Mouse (Mus musculus): ENCODE measurements at regions not wholly inside any gene's neighbourhood (a gene's known extent, or its start where the extent isn't known, plus 50 kb on each side); places are given as distances from the start of the nearest gene placed in this dataset.
A peak's percentile ranks its signal among the peaks of the same experiment; 100 is the strongest.

DNA sequence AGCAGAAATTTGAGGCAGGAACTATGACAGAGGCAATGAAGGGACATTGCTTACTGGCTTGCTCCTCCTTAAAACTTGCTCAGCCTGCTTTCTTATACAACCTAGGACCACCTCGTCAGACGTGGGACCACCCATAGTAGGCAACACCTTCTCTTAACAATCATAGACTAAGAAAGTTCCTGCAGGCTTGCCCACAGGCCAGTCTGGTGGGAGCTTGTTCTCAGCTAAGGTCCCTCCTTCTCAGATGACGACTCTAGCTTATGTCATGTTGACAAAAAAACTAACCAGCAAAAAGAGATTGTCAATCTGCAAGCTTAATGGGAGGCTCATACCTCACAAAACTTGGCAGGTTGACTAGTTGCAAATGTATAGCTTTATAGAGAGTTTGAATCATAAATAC is 56.5 kb upstream of the Lsm6 start:
- no peak for DNase-seq

DNA sequence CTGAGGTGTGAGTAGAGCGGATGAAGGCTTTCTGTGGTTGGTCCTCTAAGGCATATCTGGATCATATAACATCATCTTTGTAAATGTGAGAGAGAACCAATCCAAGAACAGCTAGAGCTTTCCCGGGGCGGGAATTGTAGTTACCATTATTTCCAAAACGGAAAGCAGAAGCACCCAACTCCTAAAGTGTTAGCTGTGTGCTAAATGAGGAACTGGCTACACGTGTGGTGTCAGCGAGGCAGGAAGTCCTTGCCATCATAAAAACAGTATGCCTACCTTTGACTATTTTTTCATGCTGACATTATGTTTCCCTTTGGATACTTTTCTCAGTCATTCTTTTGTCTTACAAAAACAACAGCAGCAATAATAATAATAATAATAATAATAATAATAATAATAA is 68.8 kb upstream of the Lsm6 start:
- no peak for DNase-seq

DNA sequence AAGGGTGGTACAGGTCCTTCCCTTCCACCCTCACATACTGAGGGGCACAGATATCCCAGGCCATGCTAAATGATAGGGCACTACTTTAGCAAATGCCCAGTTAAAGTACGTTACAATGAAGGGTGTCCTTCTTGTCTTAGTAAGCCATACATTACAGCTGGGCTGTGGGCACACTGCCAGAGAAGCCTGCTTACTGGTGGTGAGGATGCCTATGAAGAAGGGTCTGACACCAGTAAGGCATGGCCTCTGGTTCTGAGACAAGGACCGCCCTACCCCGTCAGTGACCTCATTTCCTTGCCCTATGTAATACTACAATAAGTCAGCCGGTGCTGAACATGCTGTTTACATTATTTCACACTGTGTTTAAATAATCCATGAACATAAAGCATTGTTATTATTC is 69.6 kb upstream of the Lsm6 start:
- DNase-seq = no peak

- peak; percentile 76 for DNase-seq
Observed at GRCm38 (mm10) chr8:78899887-78900286, 78.9 kb upstream of the Lsm6 start.

DNA sequence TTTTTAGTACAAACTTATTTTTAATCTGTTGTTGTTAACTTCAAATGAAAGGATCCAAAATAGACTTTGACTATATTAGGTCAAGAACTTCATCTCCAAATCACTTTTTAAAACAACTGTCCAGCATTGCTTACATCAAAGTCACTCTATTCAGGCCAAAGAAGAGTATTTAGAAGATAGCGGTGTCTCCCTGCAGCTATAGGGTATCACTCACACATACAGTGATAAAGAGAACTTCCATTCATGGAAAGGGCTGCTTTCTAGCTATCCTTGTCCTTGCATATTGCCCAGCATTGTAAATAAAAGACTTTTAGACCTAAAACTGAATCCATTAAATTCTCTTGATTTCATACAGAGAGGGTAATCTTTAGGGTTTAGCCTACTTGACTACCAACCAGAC is 82.1 kb upstream of the Lsm6 start:
- DNase-seq = no peak

DNA sequence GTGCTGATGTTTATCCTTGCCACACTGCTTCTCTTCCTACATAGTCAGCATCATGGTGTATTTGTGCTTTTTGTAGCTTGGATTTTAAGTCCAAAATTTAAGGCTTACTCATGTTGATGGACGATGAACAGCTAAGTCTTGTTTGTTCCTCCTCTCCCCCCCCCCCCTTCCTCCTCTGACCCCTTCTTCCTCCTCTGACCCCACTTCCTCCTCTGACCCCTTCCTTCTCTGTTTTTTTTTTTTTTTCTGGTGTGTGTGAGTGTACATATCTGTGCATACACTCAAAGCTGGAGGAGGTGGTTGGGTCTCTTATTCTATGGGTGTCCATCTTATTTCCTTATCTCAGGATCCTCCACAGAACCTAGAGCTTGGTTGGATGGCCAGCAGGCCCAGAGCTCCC is 87.0 kb upstream of the Lsm6 start:
- DNase-seq = no peak

DNA sequence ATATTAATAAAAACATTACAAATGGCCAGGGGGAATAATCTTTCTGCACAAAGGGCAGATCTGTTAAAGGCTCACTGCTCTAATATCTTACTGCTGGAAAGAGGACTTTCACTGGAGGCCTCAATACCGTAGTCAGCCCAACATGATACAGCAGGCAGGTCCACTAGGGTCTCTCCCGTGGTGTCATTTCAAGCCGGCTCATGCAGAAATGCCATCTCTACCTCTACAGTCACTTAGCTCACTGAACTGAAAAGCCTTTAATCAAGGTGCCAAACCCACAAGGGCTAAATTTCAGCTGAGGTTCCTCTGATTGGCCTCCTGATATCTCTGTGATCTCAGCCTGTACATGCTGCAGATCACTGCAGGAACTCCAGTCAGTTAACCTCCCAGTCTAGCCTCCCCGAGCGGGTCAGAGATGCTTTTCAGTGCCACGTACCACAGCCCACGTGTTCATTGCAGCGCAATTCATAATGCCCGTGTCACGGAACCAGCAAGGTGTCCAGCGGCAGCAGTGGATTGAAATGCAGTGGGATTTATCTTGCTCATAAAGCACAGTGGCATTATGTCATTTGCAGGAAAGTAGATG is 90.4 kb upstream of the Lsm6 start:
- DNase-seq = no peak

- no peak for DNase-seq
Observed at GRCm38 (mm10) chr8:78912470-78912869, 91.5 kb upstream of the Lsm6 start.

- DNase-seq = no peak
Observed at GRCm38 (mm10) chr8:78913823-78914222, 92.9 kb upstream of the Lsm6 start.

DNA sequence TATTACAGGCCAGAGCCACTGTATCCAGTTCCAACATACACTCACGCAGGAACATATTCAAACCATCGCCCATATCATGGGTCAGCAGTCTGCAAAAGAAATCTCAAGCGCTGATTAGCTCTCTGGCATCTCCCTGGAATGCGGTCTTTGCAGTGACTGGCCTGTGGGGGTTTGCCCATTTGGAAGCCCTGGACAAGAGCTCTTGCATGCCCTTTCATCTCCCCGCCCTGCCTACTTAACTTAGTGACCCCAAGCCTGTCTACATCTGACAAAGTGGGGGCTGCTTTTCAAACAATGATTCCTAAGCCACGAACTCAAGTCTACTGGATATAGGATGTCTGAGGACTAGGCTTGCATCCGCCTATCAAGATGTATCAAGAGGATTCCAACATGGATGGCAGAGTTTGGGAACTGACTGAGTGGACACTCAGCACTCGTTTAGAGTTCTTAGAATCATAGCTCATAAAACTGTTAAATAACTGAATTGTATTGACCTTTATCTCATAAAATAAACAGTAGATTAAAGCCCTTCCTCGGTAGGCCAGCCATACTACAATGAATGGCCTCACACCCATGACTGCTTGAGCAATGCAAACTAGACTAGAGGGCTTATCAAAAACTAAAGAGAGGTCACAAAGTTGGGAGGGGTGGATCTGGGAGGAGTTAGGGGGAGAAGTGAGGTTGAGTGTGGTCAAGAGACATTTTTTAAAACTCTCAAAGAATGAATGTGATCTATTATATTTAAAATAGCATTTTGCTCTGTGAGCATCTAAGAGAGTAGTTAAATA is 97.4 kb upstream of the Zfp827 start:
- no peak for DNase-seq

DNA sequence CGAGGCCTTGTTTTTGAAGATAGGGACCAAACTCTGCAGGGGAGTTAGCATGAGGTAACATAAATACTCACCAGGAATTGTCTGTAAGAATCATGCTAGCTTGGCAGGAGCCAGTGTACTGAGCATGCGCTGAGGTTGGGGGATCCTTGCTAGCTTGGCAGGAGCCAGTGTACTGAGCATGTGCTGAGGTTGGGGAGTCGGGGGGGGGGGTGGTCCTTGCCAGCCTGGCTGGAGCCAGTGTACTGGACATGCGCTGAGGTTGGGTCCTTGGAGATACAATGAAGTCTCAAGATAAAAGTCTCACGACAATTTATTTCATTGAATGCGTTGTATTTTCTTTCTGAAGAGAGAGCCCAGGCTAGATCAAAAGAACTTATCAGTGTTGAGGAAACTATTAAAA is 96.2 kb upstream of the Zfp827 start:
- no peak for DNase-seq

DNA sequence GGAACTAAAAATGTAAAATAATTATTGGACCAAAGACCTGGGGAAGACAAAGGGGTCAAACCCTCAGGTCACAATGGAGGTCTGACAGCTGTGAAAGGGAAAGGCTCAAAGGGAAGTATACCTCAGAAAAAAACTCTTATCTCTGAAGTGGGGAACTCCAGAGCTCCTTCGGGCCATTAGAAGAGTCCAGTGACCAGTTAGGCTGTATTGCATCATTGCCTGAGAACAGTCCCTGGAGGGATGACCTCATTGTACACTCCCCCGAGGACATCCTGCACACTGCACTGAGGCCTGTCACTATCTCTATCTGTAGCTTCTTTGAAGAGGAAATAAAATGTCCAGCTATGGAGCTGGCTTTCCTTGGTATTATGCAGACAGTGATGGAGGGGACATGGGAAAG is 88.2 kb upstream of the Zfp827 start:
- DNase-seq = no peak

GRCm38 (mm10) chr8:78941558-78941957 is 86.7 kb upstream of the Zfp827 start:
- DNase-seq = no peak

- DNase-seq = no peak
Observed at GRCm38 (mm10) chr8:78944367-78944766, 83.9 kb upstream of the Zfp827 start.

DNA sequence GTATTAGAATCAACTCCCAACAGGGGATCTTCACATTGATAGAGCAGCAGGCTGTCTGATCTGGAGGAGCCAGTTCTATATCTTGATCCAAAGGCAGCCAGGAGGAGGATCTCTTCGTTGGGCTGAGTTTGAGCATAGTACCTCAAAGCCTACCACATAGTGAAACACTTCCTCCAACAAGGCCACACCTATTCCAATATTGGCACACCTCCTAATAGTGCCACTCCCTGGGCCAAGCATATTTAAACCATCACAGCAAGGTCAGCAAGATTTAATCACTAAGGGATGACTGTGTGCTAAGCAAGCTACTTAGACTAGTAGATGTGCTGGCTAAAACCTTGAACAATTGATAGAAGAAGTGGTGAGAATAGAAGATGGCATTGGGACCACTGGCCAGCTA is 82.6 kb upstream of the Zfp827 start:
- DNase-seq = no peak

DNA sequence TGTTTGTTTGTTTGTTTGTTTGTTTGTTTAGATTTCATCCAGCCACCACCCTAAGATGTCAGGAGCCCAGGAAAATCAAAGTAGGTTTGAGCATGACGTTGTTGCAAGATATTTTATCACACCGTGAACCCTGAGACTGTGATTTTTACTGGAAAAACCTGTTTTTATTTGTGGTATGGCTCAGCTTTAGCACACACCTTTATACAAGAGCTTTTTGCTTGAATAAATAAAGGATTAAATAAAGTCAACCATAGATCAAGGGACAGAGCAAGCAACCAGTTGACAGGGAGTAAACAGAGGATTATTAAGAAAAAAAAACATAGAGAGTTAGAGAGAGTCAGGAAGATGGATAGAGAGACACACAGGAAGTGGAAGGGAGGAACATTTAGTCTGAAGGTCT is 82.2 kb upstream of the Zfp827 start:
- no peak for DNase-seq

GRCm38 (mm10) chr8:78975034-78975433 is 53.2 kb upstream of the Zfp827 start:
- no peak for DNase-seq

Measured in kidney, adult 9 months (tissue).